Mouse (Mus musculus): Measurements from ENCODE around the gene Gm7030.
"Not testable (repeated sequence)": the region's sequence is repeated elsewhere in the genome, so short reads cannot be mapped to it uniquely, and the experiment has no call there.

Gene Gm7030

DNA sequence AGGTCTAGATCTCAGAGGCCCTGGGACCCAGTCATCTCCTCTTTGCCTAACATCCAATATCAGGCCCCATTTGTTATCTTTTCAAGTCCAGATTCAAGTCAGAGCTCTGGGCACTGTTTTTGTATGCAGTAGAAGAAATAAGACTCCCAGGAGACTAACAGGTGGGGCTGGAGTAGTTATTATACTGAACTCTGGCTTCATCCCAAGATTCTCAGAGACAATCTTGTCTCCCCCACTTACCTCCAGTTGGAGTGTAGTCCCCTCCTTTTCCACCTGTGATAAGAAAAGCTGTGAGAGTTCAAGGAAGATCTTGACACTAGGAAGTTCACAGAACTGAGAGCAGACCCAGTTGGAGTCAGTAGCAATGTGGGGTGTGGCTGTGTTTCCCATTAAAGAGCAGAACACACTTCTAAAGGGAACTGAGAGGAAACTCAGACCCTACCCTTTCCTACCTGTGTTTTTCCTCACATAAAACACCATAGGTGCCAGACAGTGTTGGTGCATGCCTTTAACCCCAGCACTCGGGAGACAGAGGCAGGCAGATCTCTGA lies 7.1 kb upstream of the Gm7030 start:
- not testable (repeated sequence) for ATAC-seq (ENCODE audit: insufficient number of reproducible peaks, low FRiP score, low TSS enrichment)

DNA sequence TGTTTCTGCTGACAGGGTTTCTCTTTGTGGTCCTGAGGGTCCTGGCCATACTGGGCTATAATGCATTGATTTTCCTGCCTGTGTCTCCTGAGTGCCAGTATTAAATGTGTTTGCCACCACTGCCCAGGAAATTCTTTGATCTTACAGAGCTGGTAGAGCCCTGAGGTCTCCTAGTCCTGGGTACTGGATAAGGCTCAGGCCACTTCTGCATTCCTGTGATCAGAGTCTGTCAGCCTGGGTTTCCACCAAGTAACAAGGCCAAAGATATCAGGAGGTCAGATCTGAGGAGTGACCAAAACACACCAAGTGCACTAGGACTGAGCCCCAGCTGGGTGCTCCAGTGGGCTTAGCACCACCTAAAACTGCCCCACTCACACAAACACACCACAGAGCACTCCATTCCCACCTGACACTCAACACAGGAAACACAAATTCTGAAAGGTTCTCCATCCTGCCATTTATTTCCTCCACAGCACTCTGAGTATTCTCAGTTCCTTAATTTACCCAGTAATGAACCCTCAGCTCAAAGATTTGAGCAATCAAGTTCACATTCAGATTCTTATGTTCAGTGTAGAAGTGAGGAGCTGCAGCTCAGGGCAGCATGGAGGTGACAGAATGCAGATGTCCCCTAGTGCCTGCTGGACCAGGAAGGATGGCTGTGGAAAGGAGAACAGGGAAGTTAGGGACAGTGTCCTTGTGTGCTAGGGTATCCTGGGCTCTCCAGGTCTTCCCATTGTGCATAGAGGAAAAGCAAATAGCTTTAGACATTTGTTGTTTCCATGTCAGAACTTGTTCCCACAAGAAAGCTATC lies 6.4 kb upstream of the Gm7030 start:
- not testable (repeated sequence) for ATAC-seq (ENCODE audit: insufficient number of reproducible peaks, low FRiP score, low TSS enrichment)

DNA sequence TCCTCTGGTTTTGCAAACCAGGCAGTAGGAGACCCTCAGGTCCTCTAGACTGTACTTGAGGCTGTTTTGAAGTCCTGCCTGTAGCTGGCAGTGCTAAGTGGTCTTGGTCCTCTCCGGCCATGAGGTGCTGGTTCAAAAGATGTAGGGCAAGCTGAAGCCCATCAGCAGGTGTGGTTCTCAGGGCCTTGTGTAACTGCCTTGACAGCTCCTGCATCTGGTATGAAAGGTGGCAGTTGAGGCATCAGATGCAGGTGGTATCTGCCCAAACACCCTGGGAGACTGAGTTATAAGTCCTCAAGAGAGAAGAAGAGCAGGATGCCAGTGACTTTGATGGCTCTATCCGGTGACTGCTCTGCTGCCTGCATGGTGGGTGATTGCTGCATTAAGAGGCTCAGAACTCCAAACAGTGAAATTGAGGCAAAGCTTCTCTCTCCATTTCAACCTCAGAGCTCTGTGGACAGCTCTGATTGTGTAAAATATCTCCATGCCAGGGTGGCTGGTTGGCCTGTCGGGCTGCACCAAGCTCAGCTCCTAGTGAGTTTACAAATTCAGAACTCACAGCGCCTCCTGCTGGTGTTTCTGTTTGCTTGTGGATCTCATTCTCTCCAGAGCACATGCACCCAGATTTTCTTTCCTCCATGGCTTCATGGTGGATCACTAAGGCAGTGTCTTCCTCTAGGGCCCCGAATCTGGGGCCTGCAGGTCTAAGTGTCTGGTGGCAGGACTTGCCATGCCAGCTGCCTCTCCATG lies 2.5 kb upstream of the Gm7030 start:
- ATAC-seq (ENCODE audit: insufficient number of reproducible peaks, low FRiP score, low TSS enrichment) = no peak

- not testable (repeated sequence) for ATAC-seq (ENCODE audit: insufficient number of reproducible peaks, low FRiP score, low TSS enrichment)
These were observed 700 bp downstream of the Gm7030 start for GRCm38 (mm10) chr17:36128525-36128924.

DNA sequence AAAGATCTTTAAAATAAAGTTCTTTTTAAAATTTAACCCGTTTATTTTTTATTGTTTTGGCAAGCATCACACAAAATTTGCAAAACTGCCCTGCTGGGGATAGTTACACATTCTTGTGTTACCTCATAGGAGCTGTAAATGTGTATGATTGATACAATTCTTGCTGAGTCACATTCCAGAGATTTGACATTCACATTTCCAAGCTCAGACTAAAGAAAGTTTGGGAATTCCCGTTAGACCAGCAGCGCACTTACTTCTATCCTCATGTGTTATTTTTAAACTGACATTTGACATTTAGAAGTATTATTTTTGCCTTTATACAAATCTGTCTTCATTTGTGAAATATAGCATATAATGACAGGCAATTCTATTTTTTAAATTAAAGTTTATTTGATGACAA lies 5.1 kb downstream of the Gm7030 start:
- ATAC-seq (ENCODE audit: insufficient number of reproducible peaks, low FRiP score, low TSS enrichment) = not testable (repeated sequence)

- ATAC-seq (ENCODE audit: insufficient number of reproducible peaks, low FRiP score, low TSS enrichment) = not testable (repeated sequence)
These were observed 7.7 kb downstream of the Gm7030 start, which contains the start of gene Gm19684 for GRCm38 (mm10) chr17:36121352-36122020. TSS of gene Gm19684 (plus strand) at chr17:36121678.

DNA sequence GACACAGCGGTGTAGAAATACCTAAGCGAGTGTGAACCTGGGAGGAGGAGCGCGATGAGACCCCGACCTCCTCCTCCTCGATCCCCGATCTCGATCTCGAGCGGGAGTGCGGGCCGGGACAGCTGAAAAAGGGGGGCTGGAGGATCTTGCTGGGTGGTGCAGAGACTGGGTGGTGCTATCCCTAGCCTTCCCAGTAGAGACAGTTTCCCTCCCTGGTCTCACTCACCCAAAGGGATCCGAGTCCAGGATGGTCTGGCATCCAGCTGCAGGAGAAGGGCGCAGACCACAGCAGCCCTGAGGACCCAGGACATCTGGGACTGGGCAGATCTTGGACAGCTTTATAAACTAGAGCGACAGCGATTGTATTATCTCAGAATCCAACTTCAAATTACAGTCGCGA lies 8.4 kb downstream of the Gm7030 start:
- not testable (repeated sequence) for ATAC-seq (ENCODE audit: insufficient number of reproducible peaks, low FRiP score, low TSS enrichment)

GRCm38 (mm10) chr17:36116545-36116944 lies 12.7 kb downstream of the Gm7030 start:
- ATAC-seq (ENCODE audit: insufficient number of reproducible peaks, low FRiP score, low TSS enrichment) = not testable (repeated sequence)

GRCm38 (mm10) chr17:36113979-36114593 lies 15.1 kb downstream of the Gm7030 start:
- not testable (repeated sequence) for ATAC-seq (ENCODE audit: insufficient number of reproducible peaks, low FRiP score, low TSS enrichment)

DNA sequence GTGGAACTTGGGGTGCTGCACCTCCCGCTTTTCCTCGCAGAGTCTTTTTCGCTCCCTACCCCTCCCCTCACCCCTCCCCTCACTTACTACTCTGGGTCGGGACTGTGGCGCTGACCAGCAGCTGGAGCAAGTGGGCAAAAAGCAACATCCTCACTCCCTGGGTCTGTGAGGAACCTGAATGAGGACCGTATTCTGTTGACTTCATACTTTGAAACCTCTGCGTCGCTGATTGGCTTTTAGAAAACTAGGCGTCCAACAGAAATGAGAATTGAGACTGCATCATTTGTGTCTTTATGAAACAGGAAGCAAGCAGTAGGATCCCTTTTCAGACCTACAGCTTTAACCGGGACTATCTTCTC lies 17.7 kb downstream of the Gm7030 start:
- ATAC-seq (ENCODE audit: insufficient number of reproducible peaks, low FRiP score, low TSS enrichment) = 0 out of 2 replicates have a peak, but pooled peaks have one; percentile 56

GRCm38 (mm10) chr17:36110641-36111509 lies 18.4 kb downstream of the Gm7030 start:
- ATAC-seq (ENCODE audit: insufficient number of reproducible peaks, low FRiP score, low TSS enrichment) = peak; percentile 66; the same call in 1 of the 2 replicates

- not testable (repeated sequence) for ATAC-seq (ENCODE audit: insufficient number of reproducible peaks, low FRiP score, low TSS enrichment)
These were observed 19.1 kb downstream of the Gm7030 start for GRCm38 (mm10) chr17:36110129-36110528.

GRCm38 (mm10) chr17:36102091-36102490 lies 27.1 kb downstream of the Gm7030 start:
- ATAC-seq (ENCODE audit: insufficient number of reproducible peaks, low FRiP score, low TSS enrichment) = not testable (repeated sequence)

DNA sequence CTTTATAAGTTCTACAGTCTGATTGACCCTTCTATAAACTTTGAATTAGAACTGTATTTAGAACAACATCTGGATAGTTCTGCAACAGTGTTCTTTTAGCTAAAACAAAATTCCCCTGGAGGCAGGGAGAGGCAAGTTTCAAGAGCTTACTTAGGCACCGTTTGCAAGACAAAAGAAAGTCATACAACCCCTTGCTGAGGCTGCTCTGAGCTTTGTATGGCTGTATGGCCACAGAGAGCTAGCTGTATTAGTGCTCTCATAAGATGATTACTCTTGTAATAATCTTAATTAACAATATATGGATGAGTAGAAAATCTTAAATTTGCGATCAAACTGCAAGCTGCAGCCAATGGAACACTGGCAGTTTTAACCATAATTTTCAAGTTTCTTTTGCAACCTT lies 29.6 kb downstream of the Gm7030 start:
- ATAC-seq (ENCODE audit: insufficient number of reproducible peaks, low FRiP score, low TSS enrichment) = not testable (repeated sequence)

GRCm38 (mm10) chr17:36093936-36094335 lies 35.3 kb downstream of the Gm7030 start:
- no peak for ATAC-seq (ENCODE audit: insufficient number of reproducible peaks, low FRiP score, low TSS enrichment)

DNA sequence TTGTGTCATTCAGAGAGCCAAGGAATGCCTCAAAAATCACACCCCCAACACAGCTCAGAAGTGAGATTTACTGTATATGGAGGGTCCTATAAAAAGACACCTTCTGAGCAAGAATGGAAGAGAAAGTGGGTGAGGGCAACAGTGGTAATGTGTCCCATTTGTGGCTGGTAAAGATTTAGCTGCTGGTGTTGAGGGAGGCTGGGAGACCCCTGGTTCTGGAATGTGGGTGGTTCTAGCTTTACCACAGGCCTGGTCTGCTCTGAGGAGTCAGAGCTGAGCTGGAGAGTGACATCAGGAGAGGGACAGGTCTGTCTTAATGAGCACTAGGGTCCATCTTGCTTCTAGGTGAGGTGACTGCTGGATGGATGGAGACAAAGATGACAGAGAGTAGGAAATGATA lies 36.7 kb downstream of the Gm7030 start:
- ATAC-seq (ENCODE audit: insufficient number of reproducible peaks, low FRiP score, low TSS enrichment) = not testable (repeated sequence)

GRCm38 (mm10) chr17:36091933-36092332 lies 37.3 kb downstream of the Gm7030 start:
- ATAC-seq (ENCODE audit: insufficient number of reproducible peaks, low FRiP score, low TSS enrichment) = not testable (repeated sequence)

- not testable (repeated sequence) for ATAC-seq (ENCODE audit: insufficient number of reproducible peaks, low FRiP score, low TSS enrichment)
These were observed 43.2 kb downstream of the Gm7030 start for GRCm38 (mm10) chr17:36085976-36086375.

DNA sequence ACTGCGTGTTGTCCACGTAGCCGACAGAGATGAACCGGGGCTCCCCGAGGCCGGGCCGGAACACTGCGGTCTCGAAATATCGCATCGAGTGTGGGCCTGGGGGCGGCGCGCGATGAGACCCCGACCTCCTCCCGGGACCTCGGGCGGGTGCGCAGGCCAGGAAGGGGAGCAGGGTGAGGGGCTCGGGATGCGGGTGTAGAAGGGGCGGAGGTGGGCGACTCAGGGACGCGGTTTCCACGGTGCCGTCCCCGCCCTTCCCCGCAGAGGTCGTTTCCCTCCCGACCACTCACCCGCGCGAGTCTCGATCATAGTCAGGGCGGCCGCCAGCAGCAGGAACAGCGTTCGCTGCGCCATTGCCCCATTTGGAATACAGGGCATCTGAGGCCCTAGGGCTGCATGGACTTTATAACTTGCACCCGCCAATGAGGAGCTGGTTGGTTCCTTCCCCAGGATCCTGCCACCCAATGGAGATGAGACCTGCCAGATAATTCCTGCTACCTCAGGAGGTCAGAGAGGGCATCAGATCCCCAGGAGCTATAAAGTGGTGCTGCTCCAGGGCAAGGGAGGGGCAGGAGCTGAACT lies 45.3 kb downstream of the Gm7030 start:
- ATAC-seq (ENCODE audit: insufficient number of reproducible peaks, low FRiP score, low TSS enrichment) = no peak

Data from cerebellum, adult (tissue).